7 mouse cellular contexts compared by ENCODE assay signal in genomic region chr15:84629680-84630079, GRCm38 (mm10). TPM values are rescaled to one million over a fixed set of nuclear protein-coding genes. Genes with fewer than 3 reads are reported as not detected.
DNase-seq lines count a peak whose midpoint lies in the region; ATAC-seq and TF ChIP-seq lines count a peak whose summit lies in the region.

No protein-coding gene starts in this region.

- H3K27me3 ChIP-seq in MEL (ENCODE audit: control insufficient read depth in 1 of 2, insufficient read depth in 2 of 2, low read length in 2 of 2) = no peaks in the 10 kb centered on the region
- no peaks in the 10 kb centered on the region for H3K27me3 ChIP-seq in hindbrain, embryonic 15.5 days

- DNase-seq in layer of hippocampus, adult 2 months (ENCODE audit: low spot score in 2 of 2) = peak; percentile 38 to 64
- no peak for DNase-seq in layer of hippocampus, adult 11-12 months (ENCODE audit: low spot score)
- peak; percentile 47 for DNase-seq in MEL (ENCODE audit: low read depth, low spot score)
- DNase-seq in c-Kit-positive CD71-positive TER-119-positive erythroid progenitor cells, embryonic 14.5 days (ENCODE audit: low spot score) = peak; percentile 15
- peak; percentile 63 to 70 for DNase-seq in lung, postnatal 4 days
- peak; percentile 61 for DNase-seq in thymus, postnatal 0 days (ENCODE audit: low spot score)

- H3K4me2 ChIP-seq in hindbrain, embryonic 15.5 days = no peak overlapping the region

- H3K4me3 ChIP-seq in layer of hippocampus, adult 2 months = no peak overlapping the region
- no peak overlapping the region for H3K4me3 ChIP-seq in MEL (ENCODE audit: control insufficient read depth in 1 of 2, insufficient read depth in 1 of 2, low read depth in 2 of 2, low read length in 2 of 2)
- H3K4me3 ChIP-seq in hindbrain, embryonic 15.5 days = no peak overlapping the region

- no peak for TF ChIP-seq EP300 in MEL (IDR thresholded peaks at IDR 0.05; ENCODE audit: low read depth in 1 of 2, low read length in 2 of 2)

- no peaks in the 10 kb centered on the region for H3K79me2 ChIP-seq in MEL (ENCODE audit: control insufficient read depth, insufficient read depth, low read length, poor library complexity)

- H3K27ac ChIP-seq in layer of hippocampus, adult 2 months = no peak overlapping the region
- H3K27ac ChIP-seq in MEL (ENCODE audit: control insufficient read depth, low read depth, low read length) = no peak overlapping the region
- no peak overlapping the region for H3K27ac ChIP-seq in hindbrain, embryonic 15.5 days (replicated peaks)

- peak; percentile 70 for TF ChIP-seq CTCF in layer of hippocampus, adult 2 months (conservative IDR thresholded peaks at IDR 0.05)
- TF ChIP-seq CTCF in MEL (IDR thresholded peaks at IDR 0.05 in 2 of 3, conservative IDR thresholded peaks at IDR 0.05 in 1 of 3; ENCODE audit: control insufficient read depth in 1 of 3, insufficient read depth in 1 of 3, low read depth in 2 of 3, low read length in 3 of 3, poor library complexity in 1 of 3, severe bottlenecking in 1 of 3) = peak; percentile 45 to 80 (median 63)

- peak; percentile 64 for TF ChIP-seq RAD21 in MEL (IDR thresholded peaks at IDR 0.05; ENCODE audit: low read depth, low read length)

- 24% methylated on average over 3 of the region's 3 CpGs for WGBS in hindbrain, embryonic 15.5 days

- no peak for TF ChIP-seq POLR2A in MEL (IDR thresholded peaks at IDR 0.05; ENCODE audit: control insufficient read depth in 1 of 2, insufficient read depth in 1 of 2, low read depth in 1 of 2, low read length in 2 of 2, poor library complexity in 1 of 2)

- H3K4me1 ChIP-seq in MEL (ENCODE audit: control insufficient read depth in 1 of 2, insufficient read depth in 2 of 2, low read length in 2 of 2) = no peaks in the 10 kb centered on the region
- peaks cover 31% of the 10 kb centered on the region for H3K4me1 ChIP-seq in hindbrain, embryonic 15.5 days (replicated peaks)

- no peaks in the 10 kb centered on the region for H3K36me3 ChIP-seq in MEL (ENCODE audit: control insufficient read depth in 1 of 2, insufficient read depth in 2 of 2, low read length in 2 of 2)
- H3K36me3 ChIP-seq in hindbrain, embryonic 15.5 days = no peaks in the 10 kb centered on the region

- no peak overlapping the region for H3K9ac ChIP-seq in MEL (ENCODE audit: control insufficient read depth, low read depth, low read length, poor library complexity, severe bottlenecking)
- no peak overlapping the region for H3K9ac ChIP-seq in hindbrain, embryonic 15.5 days

- no peaks in the 10 kb centered on the region for H3K9me3 ChIP-seq in MEL (replicated peaks; ENCODE audit: insufficient read depth, low read length)
- no peaks in the 10 kb centered on the region for H3K9me3 ChIP-seq in hindbrain, embryonic 15.5 days

- ATAC-seq in hindbrain, embryonic 15.5 days (ENCODE audit: low FRiP score, low read depth) = peak; percentile 64

TF ChIP-seq in MEL, 35 proteins besides CTCF, POLR2A, EP300 and RAD21:
- peak; percentile 60 for TF ChIP-seq SMC3 (IDR thresholded peaks at IDR 0.05; ENCODE audit: low read depth, low read length)
- no peak for TF ChIP-seq MAX (IDR thresholded peaks at IDR 0.05; ENCODE audit: low read length)
- peak; percentile 43 for TF ChIP-seq ZC3H11A (IDR thresholded peaks at IDR 0.05; ENCODE audit: low read depth, low read length)

RNA-seq across cellular contexts. Expression of gene Prr5, which starts 39.7 kb away (rescaled TPM):
- 10 to 100 TPM; 15.5 to 16.9 TPM for total RNA-seq in layer of hippocampus, adult 2 months (2021)
- not detected in 2 replicates for total RNA-seq in MEL (2012; rRNA removed)
- polyA plus RNA-seq in MEL (2012; ENCODE audit: insufficient read depth in 1 of 2, insufficient read length in 2 of 2, low read depth in 1 of 2, low replicate concordance in 2 of 2, missing spikeins in 1 of 2) = not detected
- polyA plus RNA-seq in hindbrain, embryonic 15.5 days (2015; fragmentation: Nextera tagmentation; extraction: Ambion mirVana) = 27.1 and 31.3 TPM in 2 replicates
- polyA plus RNA-seq in thymus, postnatal 0 days (2015; fragmentation: Nextera tagmentation; extraction: Ambion mirVana) = 13.3 and 13.7 TPM in 2 replicates

Comparison
In these comparisons a context has a peak if more than half of its experiments do, and no peak if none do; other contexts are left out.
1. RNA of gene Prr5, which starts 39.7 kb away (polyA plus RNA-seq): 27.1 to 31.3 TPM in hindbrain, embryonic 15.5 days and 13.3 to 13.7 TPM in thymus, postnatal 0 days; not detected in MEL; every median in the first group is over 10 times any median in the second.